Mouse (Mus musculus) G1E (cell line): ENCODE measurements around the gene Rinl.

Source experiments
- CTCF ChIP-seq: IDR thresholded peaks from 2 replicates; pipeline ENCODE4 v1.5.1; 2012; ENCODE audit warnings: low read depth, low read length, inconsistent platforms, mixed read lengths
- GATA2 ChIP-seq: IDR thresholded peaks from 2 replicates; pipeline ENCODE4 v1.6.1; 2012; ENCODE audit warnings: low read depth, low read length, inconsistent platforms, borderline replicate concordance
- POLR2AphosphoS5 ChIP-seq: IDR thresholded peaks from 2 replicates; pipeline ENCODE4 v1.6.1; 2012; ENCODE audit warnings: low read depth, low read length, inconsistent platforms; ENCODE audit not compliant: insufficient replicate concordance
- TAL1 ChIP-seq: conservative IDR thresholded peaks from 2 replicates; pipeline ENCODE4 v1.6.1; 2012; ENCODE audit warnings: low read depth, low read length, inconsistent platforms, mixed read lengths

DNA sequence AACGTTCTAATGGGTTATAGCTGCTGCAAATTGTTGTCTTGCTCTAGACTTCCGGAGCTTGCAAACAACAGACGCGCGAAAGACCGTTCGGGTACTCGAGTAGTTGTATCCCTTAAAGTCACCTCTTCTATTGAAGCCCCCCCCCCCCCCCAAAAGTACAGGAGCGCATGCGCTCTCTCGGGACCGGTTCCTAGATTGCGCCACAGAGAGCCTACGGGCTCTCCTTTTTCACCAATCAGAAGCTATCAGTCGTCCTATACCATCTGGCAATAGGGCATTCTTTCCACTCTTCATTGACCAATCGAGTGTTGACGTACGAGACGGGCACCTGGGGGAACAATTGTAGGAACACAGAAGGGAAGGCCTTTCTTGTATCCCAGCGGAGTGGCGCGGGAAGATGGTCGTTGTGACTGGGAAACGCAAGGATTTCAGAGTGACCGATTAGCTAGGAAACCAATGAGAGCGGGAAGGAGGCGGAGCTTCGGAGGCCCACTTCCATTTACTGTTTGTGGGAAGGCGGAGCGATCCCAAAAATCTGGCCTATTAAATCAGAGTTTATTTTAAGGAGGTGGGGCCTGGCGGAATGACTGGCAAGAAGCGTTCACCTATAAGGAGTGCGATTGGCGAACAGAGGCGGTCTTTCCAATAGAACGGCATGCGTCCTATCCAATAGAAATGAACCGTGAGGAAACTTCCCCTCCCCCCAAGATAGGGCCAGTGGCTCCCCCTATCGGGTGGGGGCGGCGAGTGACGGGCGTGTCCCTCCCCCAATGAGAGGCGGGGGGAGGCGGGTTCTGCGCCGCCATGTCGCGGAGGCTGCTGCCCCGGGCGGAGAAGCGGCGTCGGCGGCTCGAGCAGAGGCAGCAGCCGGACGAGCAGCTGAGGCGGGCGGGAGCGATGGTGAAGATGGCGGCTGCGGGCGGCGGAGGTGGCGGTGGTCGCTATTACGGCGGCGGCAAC is 21.6 kb downstream of the Rinl start:
- TF ChIP-seq CTCF (no peak), TAL1 (no peak), GATA2 (no peak), POLR2AphosphoS5 (no peak)
